Mouse (Mus musculus): ENCODE measurements around the gene Srl. TPM values are rescaled to one million over a fixed set of nuclear protein-coding genes. Genes with fewer than 3 reads are reported as not detected.
A peak's percentile ranks its signal among the peaks of the same experiment; 100 is the strongest.

Gene Srl
- polyA plus RNA-seq, 1 experiment from 2014 or later = 87.3 TPM

GRCm38 (mm10) chr16:4521735-4522530 is 19.7 kb downstream of the Srl start:
- no peaks in the 10 kb centered on the region for H3K27me3 ChIP-seq (ENCODE audit: insufficient read depth, poor library complexity, severe bottlenecking)
- peak overlapping the region; percentile 50 for H3K4me3 ChIP-seq
- peak; percentile 91 for DNase-seq (ENCODE audit: low spot score)
- 43% methylated on average over 5 of the region's 5 CpGs for WGBS
- peak overlapping the region; percentile 93 for H3K27ac ChIP-seq
- peaks cover 5% of the 10 kb centered on the region; the same call in 1 of the 2 replicates for H3K36me3 ChIP-seq
- peaks cover 54% of the 10 kb centered on the region for H3K4me1 ChIP-seq
- H3K9me3 ChIP-seq = no peaks in the 10 kb centered on the region

- Histone ChIP-seq H3K36me3 (peaks cover 8% of the 10 kb centered on the region; the same call in 1 of the 2 replicates), H3K9me3 (no peaks in the 10 kb centered on the region), H3K27me3 (ENCODE audit: insufficient read depth, poor library complexity, severe bottlenecking) (no peaks in the 10 kb centered on the region), H3K4me3 (peak overlapping the region; percentile 50), H3K4me1 (peaks cover 58% of the 10 kb centered on the region), H3K27ac (peak overlapping the region; percentile 93)
- no peak for DNase-seq (ENCODE audit: low spot score)
- 35% methylated on average over 4 of the region's 4 CpGs for WGBS
These were observed 20.4 kb downstream of the Srl start for GRCm38 (mm10) chr16:4521074-4521667.

- Histone ChIP-seq H3K27ac (peak overlapping the region; percentile 93), H3K4me1 (peaks cover 62% of the 10 kb centered on the region), H3K27me3 (ENCODE audit: insufficient read depth, poor library complexity, severe bottlenecking) (no peaks in the 10 kb centered on the region), H3K4me3 (peak overlapping the region; percentile 50), H3K9me3 (no peaks in the 10 kb centered on the region), H3K36me3 (peaks cover 7% of the 10 kb centered on the region; the same call in 1 of the 2 replicates)
- 58% methylated on average over 8 of the region's 8 CpGs for whole genome bisulfite sequencing
- no peak for DNase-seq (ENCODE audit: low spot score)
These were observed 20.9 kb downstream of the Srl start for GRCm38 (mm10) chr16:4520673-4521072.

- Histone ChIP-seq H3K27ac (peak overlapping the region; percentile 93), H3K4me1 (peaks cover 66% of the 10 kb centered on the region)
These were observed 21.8 kb downstream of the Srl start for GRCm38 (mm10) chr16:4519825-4520224.

GRCm38 (mm10) chr16:4519157-4519556 is 22.5 kb downstream of the Srl start:
- H3K27ac ChIP-seq = peak overlapping the region; percentile 52; the same call in 1 of the 2 replicates
- H3K27me3 ChIP-seq (ENCODE audit: insufficient read depth, poor library complexity, severe bottlenecking) = no peaks in the 10 kb centered on the region
- no peaks in the 10 kb centered on the region for H3K9me3 ChIP-seq
- no peak for DNase-seq (ENCODE audit: low spot score)
- H3K36me3 ChIP-seq = peaks cover 7% of the 10 kb centered on the region; the same call in 1 of the 2 replicates
- H3K4me1 ChIP-seq = peaks cover 73% of the 10 kb centered on the region
- WGBS = 82% methylated on average over 4 of the region's 4 CpGs
- H3K4me3 ChIP-seq = no peak overlapping the region

More at GRCm38 (mm10) chr16:4519825-4520224, 21.8 kb downstream of the Srl start:
- Histone ChIP-seq H3K9me3 (no peaks in the 10 kb centered on the region), H3K27me3 (ENCODE audit: insufficient read depth, poor library complexity, severe bottlenecking) (no peaks in the 10 kb centered on the region), H3K36me3 (peaks cover 7% of the 10 kb centered on the region; the same call in 1 of the 2 replicates), H3K4me3 (peak overlapping the region; percentile 50; the same call in 1 of the 2 replicates)
- WGBS = 93% methylated on average over 2 of the region's 2 CpGs
- DNase-seq (ENCODE audit: low spot score) = no peak

- H3K27me3 ChIP-seq (ENCODE audit: insufficient read depth, poor library complexity, severe bottlenecking) = no peaks in the 10 kb centered on the region
- DNase-seq (ENCODE audit: low spot score) = no peak
- H3K9me3 ChIP-seq = no peaks in the 10 kb centered on the region
- H3K4me3 ChIP-seq = no peak overlapping the region
- peaks cover 7% of the 10 kb centered on the region; the same call in 1 of the 2 replicates for H3K36me3 ChIP-seq
- H3K27ac ChIP-seq = no peak overlapping the region
- 63% methylated on average over 2 of the region's 2 CpGs for WGBS
- peaks cover 78% of the 10 kb centered on the region for H3K4me1 ChIP-seq
These were observed 23.7 kb downstream of the Srl start for GRCm38 (mm10) chr16:4517906-4518305.

GRCm38 (mm10) chr16:4514383-4514782 is 27.2 kb downstream of the Srl start:
- Histone ChIP-seq H3K27ac (peak overlapping the region; percentile 90), H3K36me3 (peaks cover 11% of the 10 kb centered on the region; the same call in 1 of the 2 replicates), H3K9me3 (no peaks in the 10 kb centered on the region), H3K4me1 (peaks cover 67% of the 10 kb centered on the region), H3K4me3 (no peak overlapping the region), H3K27me3 (ENCODE audit: insufficient read depth, poor library complexity, severe bottlenecking) (no peaks in the 10 kb centered on the region)
- WGBS = 61% methylated on average over 3 of the region's 3 CpGs
- DNase-seq (ENCODE audit: low spot score) = no peak

GRCm38 (mm10) chr16:4512661-4513438 is 28.8 kb downstream of the Srl start:
- no peak for DNase-seq (ENCODE audit: low spot score)
- Histone ChIP-seq H3K27me3 (ENCODE audit: insufficient read depth, poor library complexity, severe bottlenecking) (no peaks in the 10 kb centered on the region), H3K36me3 (peaks cover 11% of the 10 kb centered on the region; the same call in 1 of the 2 replicates), H3K4me3 (no peak overlapping the region), H3K9me3 (no peaks in the 10 kb centered on the region), H3K4me1 (peaks cover 53% of the 10 kb centered on the region), H3K27ac (peak overlapping the region; percentile 90)
- 71% methylated on average over 3 of the region's 3 CpGs for WGBS

- Histone ChIP-seq H3K36me3 (peaks cover 8% of the 10 kb centered on the region; the same call in 1 of the 2 replicates), H3K4me1 (peaks cover 54% of the 10 kb centered on the region), H3K27me3 (ENCODE audit: insufficient read depth, poor library complexity, severe bottlenecking) (no peaks in the 10 kb centered on the region), H3K27ac (peak overlapping the region; percentile 90), H3K9me3 (no peaks in the 10 kb centered on the region), H3K4me3 (no peak overlapping the region)
- WGBS = 48% methylated on average over 2 of the region's 2 CpGs
- DNase-seq (ENCODE audit: low spot score) = peak; percentile 84
These were observed 30.2 kb downstream of the Srl start for GRCm38 (mm10) chr16:4511371-4511770.

GRCm38 (mm10) chr16:4506181-4506580 is 35.4 kb downstream of the Srl start:
- DNase-seq (ENCODE audit: low spot score) = no peak
- WGBS = 73% methylated on average over 3 of the region's 3 CpGs
- Histone ChIP-seq H3K36me3 (peaks cover 22% of the 10 kb centered on the region), H3K9me3 (no peaks in the 10 kb centered on the region), H3K27me3 (ENCODE audit: insufficient read depth, poor library complexity, severe bottlenecking) (no peaks in the 10 kb centered on the region), H3K4me1 (peaks cover 26% of the 10 kb centered on the region; the same call in 1 of the 2 replicates), H3K4me3 (no peak overlapping the region), H3K27ac (peak overlapping the region; percentile 69; the same call in 1 of the 2 replicates)

- peaks cover 14% of the 10 kb centered on the region for H3K36me3 ChIP-seq
- 88% methylated on average over 1 of the region's 1 CpGs for WGBS
- H3K9me3 ChIP-seq = no peaks in the 10 kb centered on the region
- H3K4me1 ChIP-seq = peaks cover 43% of the 10 kb centered on the region
- H3K27me3 ChIP-seq (ENCODE audit: insufficient read depth, poor library complexity, severe bottlenecking) = no peaks in the 10 kb centered on the region
- no peak for DNase-seq (ENCODE audit: low spot score)
- no peak overlapping the region for H3K4me3 ChIP-seq
- H3K27ac ChIP-seq = no peak overlapping the region
These were observed 38.1 kb downstream of the Srl start for GRCm38 (mm10) chr16:4503495-4503894.

- Histone ChIP-seq H3K4me1 (peaks cover 52% of the 10 kb centered on the region), H3K27me3 (ENCODE audit: insufficient read depth, poor library complexity, severe bottlenecking) (no peaks in the 10 kb centered on the region), H3K9me3 (no peaks in the 10 kb centered on the region), H3K4me3 (no peak overlapping the region), H3K27ac (no peak overlapping the region), H3K36me3 (peaks cover 14% of the 10 kb centered on the region)
- DNase-seq (ENCODE audit: low spot score) = no peak
These were observed 39.0 kb downstream of the Srl start for GRCm38 (mm10) chr16:4502568-4502967.
